Mouse (Mus musculus) fat pad, adult 2 months (tissue): ENCODE measurements around the gene Nat8f4.
"Not testable (repeated sequence)": the region's sequence is repeated elsewhere in the genome, so short reads cannot be mapped to it uniquely, and the experiment has no call there.

Experiments used
- DNase-seq: peaks from one replicate; pipeline ENCODE4 v3.0.0-alpha.2; 2011; ENCODE audit warnings: low read depth, low spot score; ENCODE audit errors: extremely low read depth

Nat8f4 gene

GRCm38 (mm10) chr6:85904642-85905061, at the start of gene Nat8f4:
Gene Nat8f4, minus strand, starts transcription at chr6:85904884.
- DNase-seq: not testable (repeated sequence)

- no peak for DNase-seq
These were observed 43.9 kb upstream of the Nat8f4 start for GRCm38 (mm10) chr6:85948549-85948948.

- DNase-seq: no peak
These were observed 37.8 kb upstream of the Nat8f4 start for GRCm38 (mm10) chr6:85942469-85942868.

- DNase-seq: no peak
These were observed 34.0 kb upstream of the Nat8f4 start for GRCm38 (mm10) chr6:85938701-85939100.

GRCm38 (mm10) chr6:85936508-85937465, 32.1 kb upstream of the Nat8f4 start:
- not testable (repeated sequence) for DNase-seq

GRCm38 (mm10) chr6:85935646-85936045, 31.0 kb upstream of the Nat8f4 start:
- no peak for DNase-seq

- DNase-seq: no peak
These were observed 29.4 kb upstream of the Nat8f4 start for GRCm38 (mm10) chr6:85934047-85934446.

- DNase-seq: no peak
These were observed 24.6 kb upstream of the Nat8f4 start for GRCm38 (mm10) chr6:85929312-85929711.

- no peak for DNase-seq
These were observed 23.1 kb upstream of the Nat8f4 start for GRCm38 (mm10) chr6:85927476-85928464.

GRCm38 (mm10) chr6:85926709-85927108, 22.0 kb upstream of the Nat8f4 start:
- DNase-seq: no peak

GRCm38 (mm10) chr6:85923643-85924042, 19.0 kb upstream of the Nat8f4 start:
- DNase-seq: no peak

GRCm38 (mm10) chr6:85919401-85919800, 14.7 kb upstream of the Nat8f4 start:
- DNase-seq: no peak

GRCm38 (mm10) chr6:85918341-85918740, 13.7 kb upstream of the Nat8f4 start:
- DNase-seq: not testable (repeated sequence)

- no peak for DNase-seq
These were observed 11.9 kb upstream of the Nat8f4 start for GRCm38 (mm10) chr6:85916596-85916995.

GRCm38 (mm10) chr6:85915539-85916513, 11.1 kb upstream of the Nat8f4 start, which contains the start of gene Nat8f1:
Gene Nat8f1, minus strand, starts transcription at chr6:85915687.
- DNase-seq: not testable (repeated sequence)

- no peak for DNase-seq
These were observed 10.5 kb upstream of the Nat8f4 start for GRCm38 (mm10) chr6:85915141-85915538.

- no peak for DNase-seq
These were observed 6.9 kb upstream of the Nat8f4 start, which contains the start of gene Tprkb for GRCm38 (mm10) chr6:85911587-85911986. Gene Tprkb, plus strand, starts transcription at chr6:85911865.

- no peak for DNase-seq
These were observed 5.0 kb upstream of the Nat8f4 start for GRCm38 (mm10) chr6:85909704-85910103.

- DNase-seq: no peak
These were observed 3.7 kb upstream of the Nat8f4 start for GRCm38 (mm10) chr6:85908341-85908740.

- peak; percentile 76 for DNase-seq
These were observed 2.2 kb upstream of the Nat8f4 start for GRCm38 (mm10) chr6:85906911-85907351.
